Mouse (Mus musculus): ENCODE results near the gene Spats2l.

- TF ChIP-seq CTCF (IDR thresholded peaks at IDR 0.05) = no peak
- no peak for TF ChIP-seq POLR2A (IDR thresholded peaks at IDR 0.05; ENCODE audit: insufficient read depth, low read depth, low read length)
- TF ChIP-seq EP300 (IDR thresholded peaks at IDR 0.05; ENCODE audit: insufficient read depth, low read depth, low read length) = no peak
Observed at GRCm38 (mm10) chr1:57845054-57845722, 71.2 kb downstream of the Spats2l start.
